Mouse (Mus musculus): ENCODE measurements around the gene Mfsd4b2.

DNA sequence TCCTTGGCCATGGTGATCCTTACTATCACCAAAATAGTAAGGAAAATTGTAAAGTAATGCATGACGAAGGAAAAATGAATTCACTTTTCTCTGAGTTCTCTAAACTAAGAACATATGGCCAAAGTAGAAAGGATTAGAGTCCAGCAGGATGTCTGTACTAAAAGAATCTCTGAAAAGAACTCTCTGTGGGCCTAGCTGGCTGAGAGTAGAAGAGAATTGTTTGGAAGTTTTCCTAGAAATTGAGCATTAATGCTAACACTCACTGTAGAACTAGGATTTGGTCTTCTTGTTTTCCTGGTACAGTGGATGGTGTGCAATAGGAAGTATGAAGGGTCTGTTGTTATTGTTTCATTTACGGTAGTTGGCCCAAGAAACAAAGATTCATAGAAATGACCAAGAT lies 28.4 kb upstream of the Mfsd4b2 start:
- TF ChIP-seq POLR2A (IDR thresholded peaks at IDR 0.05; ENCODE audit: insufficient read length, low read depth) = no peak
- no peak for TF ChIP-seq CEBPB (IDR thresholded peaks at IDR 0.05; ENCODE audit: insufficient read depth, poor library complexity, severe bottlenecking)
- TF ChIP-seq E2F4 (IDR thresholded peaks at IDR 0.05; ENCODE audit: insufficient read depth) = no peak
- no peak for TF ChIP-seq MYOG (IDR thresholded peaks at IDR 0.05; ENCODE audit: control insufficient read depth in 1 of 3, insufficient read depth in 1 of 3, insufficient read length in 2 of 3, low read depth in 2 of 3)
- no peak for TF ChIP-seq POLR2AphosphoS2 (IDR thresholded peaks at IDR 0.05; ENCODE audit: insufficient read length, low read depth)
- no peak for TF ChIP-seq MAX (IDR thresholded peaks at IDR 0.05; ENCODE audit: low read depth)
- no peak for TF ChIP-seq TCF12 (IDR thresholded peaks at IDR 0.05; ENCODE audit: insufficient read depth, poor library complexity, severe bottlenecking)
- TF ChIP-seq USF1 (IDR thresholded peaks at IDR 0.05; ENCODE audit: low read depth) = no peak
- TF ChIP-seq MYOD1 (IDR thresholded peaks at IDR 0.05; ENCODE audit: control insufficient read depth in 1 of 3, insufficient read length in 2 of 3, low read depth in 2 of 3) = no peak
- no peak for TF ChIP-seq REST (IDR thresholded peaks at IDR 0.05; ENCODE audit: insufficient read depth, insufficient read length)
- no peak for TF ChIP-seq SRF (IDR thresholded peaks at IDR 0.05; ENCODE audit: control insufficient read depth, insufficient read length, low read depth)
- no peak for TF ChIP-seq TCF3 (IDR thresholded peaks at IDR 0.05; ENCODE audit: insufficient read length, low read depth)
